Mouse (Mus musculus) Muller cell, postnatal 12 days (primary cell): ENCODE data around the gene Nipbl.

ENCODE experiments used
- DNase-seq: peaks from one replicate; pipeline ENCODE4 v3.0.0-alpha.2; 2015; ENCODE audit errors: inconsistent ontology term

Nipbl gene

DNA sequence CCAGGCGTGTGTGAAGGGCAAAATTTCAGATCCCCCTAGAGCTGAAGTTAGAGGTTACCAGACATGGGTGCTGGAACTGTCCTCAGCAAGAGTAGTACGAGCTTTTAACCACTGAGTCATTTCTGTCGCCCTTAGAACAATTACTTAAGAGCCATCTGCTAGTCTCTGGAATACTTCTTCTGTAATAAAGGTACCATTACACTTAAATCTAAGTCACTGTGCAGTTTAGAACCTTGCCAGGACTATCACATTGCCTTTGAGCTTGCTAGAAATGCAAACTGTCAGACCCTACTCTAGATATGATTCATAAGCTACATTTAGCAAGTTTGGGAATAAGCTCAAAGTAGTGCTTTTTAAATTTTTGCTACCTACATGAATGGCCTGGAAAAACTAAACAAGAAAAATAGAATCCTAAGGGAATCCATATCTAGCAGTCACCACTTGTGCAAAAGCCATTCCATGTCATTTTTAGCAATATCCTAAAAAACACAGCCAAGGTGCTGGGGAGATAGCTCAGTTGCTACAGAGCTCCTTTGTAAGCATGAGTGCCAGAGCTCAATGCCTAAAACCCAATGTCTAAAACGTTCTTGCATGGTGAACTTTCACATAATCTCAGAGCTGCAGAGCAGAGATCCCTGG, 27.6 kb downstream of the Nipbl start:
- DNase-seq = no peak

DNA sequence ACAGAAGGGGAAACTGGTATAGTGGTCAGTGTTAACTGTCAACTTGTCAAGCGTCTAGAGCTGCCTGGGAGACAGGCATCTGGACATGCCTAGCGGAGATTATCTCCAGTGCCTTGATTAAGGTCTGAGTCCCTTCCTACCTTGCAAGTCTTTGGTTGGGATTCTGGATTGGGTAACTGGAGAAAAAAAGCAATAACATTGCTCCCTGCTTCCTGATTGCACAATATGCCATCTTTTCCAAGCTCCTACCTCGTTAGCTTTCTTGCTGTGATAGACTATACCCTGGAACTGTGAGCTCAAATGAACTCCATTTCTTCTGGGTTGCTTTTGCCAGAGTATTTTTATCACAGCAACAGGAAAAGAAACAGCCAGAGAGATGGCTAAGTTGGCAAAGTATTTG, 30.9 kb downstream of the Nipbl start:
- DNase-seq = no peak

GRCm38 (mm10) chr15:8411873-8412272, 32.4 kb downstream of the Nipbl start:
- no peak for DNase-seq

- DNase-seq = no peak
Measured at GRCm38 (mm10) chr15:8411168-8411837, 33.0 kb downstream of the Nipbl start.

GRCm38 (mm10) chr15:8407082-8407481, 37.2 kb downstream of the Nipbl start:
- DNase-seq = no peak

GRCm38 (mm10) chr15:8406219-8406618, 38.0 kb downstream of the Nipbl start:
- no peak for DNase-seq

- DNase-seq = no peak
Measured at GRCm38 (mm10) chr15:8402591-8402990, 41.7 kb downstream of the Nipbl start.

DNA sequence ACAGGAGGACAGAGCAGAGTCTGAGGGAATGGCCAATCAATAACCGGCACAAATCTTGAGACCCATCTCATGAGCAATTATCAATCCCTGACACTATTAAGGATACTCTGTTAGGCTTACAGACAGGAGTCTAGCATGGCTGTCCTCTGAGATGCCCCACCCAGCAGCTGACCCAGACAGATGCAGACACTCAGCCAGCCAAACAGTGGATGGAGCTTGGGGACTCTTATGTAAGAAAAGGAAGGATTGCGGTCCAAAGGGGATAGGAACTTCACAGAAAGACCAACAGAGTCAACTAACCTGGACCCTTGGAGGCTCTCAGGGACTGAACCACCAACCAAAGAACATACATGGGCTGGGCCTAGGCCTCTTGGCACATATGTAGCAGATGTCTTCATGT, 42.7 kb downstream of the Nipbl start:
- DNase-seq = no peak

DNA sequence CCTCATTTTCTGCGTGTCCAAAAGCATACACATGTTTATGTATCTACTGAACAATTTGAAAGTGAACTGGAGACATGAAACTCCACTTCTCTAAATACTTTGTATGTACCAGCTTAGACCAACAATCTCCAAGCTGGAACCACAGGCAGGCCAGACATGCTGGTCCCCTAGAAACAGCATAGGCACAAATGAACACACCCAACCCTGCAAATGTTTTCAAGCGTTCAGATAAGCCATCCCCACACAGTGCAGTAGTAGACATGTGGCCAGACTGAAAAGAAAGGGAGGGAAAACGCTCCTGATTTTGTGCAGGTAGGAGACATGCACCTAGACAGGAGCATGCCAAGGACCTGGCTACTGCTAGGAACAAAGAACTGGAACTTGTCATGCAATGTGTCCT, 52.5 kb downstream of the Nipbl start:
- no peak for DNase-seq

DNA sequence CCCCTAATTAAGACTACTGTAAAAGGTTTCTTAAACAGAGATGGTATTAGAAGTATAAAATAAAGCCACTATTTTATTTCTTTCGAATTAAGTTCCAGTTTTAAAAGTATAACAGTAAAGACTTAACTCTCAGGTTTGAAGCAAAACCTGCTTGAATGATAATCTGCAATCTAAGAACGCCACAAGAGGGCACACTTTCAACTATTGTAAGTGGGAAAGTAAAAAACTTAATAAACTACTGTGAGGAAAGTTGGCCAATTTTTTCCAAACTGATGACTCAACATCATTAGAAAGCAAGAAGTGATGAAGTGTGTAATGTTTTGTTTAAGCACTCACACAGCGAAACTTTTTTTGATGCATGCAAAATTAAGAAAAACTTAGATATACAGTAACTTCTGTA, 62.0 kb downstream of the Nipbl start:
- peak; percentile 50 for DNase-seq

- DNase-seq = no peak
Measured at GRCm38 (mm10) chr15:8375657-8376056, 68.6 kb downstream of the Nipbl start.

DNA sequence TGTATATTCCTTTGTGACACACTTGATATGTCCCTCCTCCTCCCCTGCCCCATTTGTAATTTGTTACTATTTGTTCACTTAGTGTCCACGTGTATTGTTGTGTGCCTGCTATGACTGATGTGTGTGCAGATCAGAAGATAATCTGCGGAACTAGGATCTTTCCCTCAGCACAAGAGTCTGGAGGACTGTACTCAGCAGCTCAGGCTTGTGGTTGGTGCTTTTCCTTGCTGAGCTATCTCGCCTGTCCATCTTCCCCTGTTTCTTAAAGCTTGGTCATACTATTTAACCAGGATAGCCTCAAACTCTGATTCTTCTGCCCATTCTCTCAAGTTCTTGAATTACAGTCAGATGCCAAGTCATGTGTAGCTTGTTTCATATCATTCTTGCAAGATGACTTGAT, 69.5 kb downstream of the Nipbl start:
- DNase-seq = no peak

DNA sequence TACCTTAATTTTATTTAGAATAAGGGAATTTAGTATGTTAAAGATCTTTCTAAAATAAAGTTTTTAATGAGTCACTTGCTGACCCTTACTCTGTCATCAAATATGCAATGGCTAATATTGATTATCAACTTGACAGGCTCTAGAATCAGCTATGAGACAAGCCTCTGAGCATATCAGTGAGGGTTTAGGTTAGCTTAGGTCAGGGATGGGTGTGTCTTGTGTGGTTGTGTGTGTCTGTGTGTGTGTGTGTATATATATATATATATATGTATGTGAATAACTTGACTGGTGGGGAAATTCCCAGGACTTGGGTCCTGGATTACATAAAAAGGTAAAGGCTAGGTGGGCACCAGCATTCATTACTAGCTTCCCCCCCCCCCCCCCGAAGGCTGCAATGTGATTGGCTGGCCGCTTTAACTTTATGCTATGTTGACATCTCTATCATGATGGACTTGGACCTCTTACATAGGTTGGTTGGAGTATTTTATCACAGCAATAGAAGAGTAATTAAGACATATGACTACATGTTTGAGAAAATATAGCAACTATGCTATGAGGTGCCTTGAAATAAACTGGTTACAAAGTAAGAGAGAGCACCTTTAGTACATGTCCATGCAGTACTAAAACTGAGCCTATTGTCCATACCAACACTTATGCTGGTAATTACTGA, 97.0 kb downstream of the Nipbl start:
- DNase-seq = no peak

- no peak for DNase-seq
Measured at GRCm38 (mm10) chr15:8340596-8340995, 103.7 kb downstream of the Nipbl start.

DNA sequence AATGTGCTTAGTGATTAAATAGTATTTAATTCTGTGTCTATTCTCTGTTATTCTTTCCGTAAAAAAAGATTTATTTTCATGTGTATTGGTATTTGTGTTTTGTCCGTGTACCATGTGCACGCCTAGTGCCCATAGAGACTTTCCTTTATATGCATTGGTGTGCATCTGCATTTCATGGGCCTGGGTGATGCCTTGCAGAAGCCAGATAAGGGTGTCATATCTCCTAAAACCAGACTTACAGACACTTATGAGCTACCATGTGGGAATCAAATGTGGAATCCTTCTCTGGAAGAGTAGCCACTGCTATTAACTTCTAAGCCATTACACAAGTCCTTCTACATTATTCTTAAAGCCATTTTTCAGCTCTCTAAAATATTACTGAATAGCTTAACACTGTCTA, 112.7 kb downstream of the Nipbl start:
- no peak for DNase-seq

GRCm38 (mm10) chr15:8325629-8326028, 118.6 kb downstream of the Nipbl start:
- DNase-seq = no peak

DNA sequence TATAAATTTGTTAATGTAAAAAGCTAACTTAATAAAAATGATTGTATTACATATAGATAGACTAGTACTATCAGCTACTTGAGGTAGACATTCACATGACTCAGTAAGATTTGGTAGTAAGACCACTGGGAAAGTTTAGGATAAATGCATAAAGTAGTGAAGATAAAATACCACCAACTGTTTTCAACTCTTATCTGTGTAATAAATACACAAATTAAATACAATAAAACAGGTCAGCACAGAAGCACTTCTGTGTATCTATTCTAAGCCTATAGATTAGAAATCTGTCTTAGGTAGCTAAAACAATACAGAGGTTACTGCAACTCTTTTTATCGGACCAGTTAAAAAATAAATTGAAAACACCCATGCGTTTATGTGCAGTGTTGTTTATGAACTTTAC, 119.4 kb downstream of the Nipbl start:
- DNase-seq = no peak

- DNase-seq = no peak
Measured at GRCm38 (mm10) chr15:8324061-8324460, 120.2 kb downstream of the Nipbl start.

GRCm38 (mm10) chr15:8321491-8321890, 122.8 kb downstream of the Nipbl start:
- DNase-seq = no peak

GRCm38 (mm10) chr15:8319191-8319590, 125.1 kb downstream of the Nipbl start:
- no peak for DNase-seq

DNA sequence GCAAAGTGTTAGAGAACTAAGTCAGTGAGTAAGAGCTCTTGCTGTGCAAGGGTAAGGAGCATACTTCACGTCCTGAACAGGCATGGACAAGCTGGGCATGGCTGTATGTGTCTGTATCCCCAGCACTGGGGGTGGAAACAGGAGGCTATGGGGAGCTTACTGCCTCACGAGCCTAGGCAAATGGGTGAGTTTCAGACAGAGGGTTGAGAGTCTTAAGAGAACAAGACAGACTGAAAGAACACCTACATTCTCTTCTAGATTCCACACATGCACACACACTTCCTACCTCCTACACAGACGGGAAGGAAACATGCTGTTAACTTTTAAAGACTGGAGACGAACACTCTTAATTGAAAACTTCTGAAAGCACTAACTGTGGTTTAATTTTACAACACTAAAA, 126.9 kb downstream of the Nipbl start:
- DNase-seq = no peak

GRCm38 (mm10) chr15:8305474-8305873, 138.8 kb downstream of the Nipbl start:
- no peak for DNase-seq

DNA sequence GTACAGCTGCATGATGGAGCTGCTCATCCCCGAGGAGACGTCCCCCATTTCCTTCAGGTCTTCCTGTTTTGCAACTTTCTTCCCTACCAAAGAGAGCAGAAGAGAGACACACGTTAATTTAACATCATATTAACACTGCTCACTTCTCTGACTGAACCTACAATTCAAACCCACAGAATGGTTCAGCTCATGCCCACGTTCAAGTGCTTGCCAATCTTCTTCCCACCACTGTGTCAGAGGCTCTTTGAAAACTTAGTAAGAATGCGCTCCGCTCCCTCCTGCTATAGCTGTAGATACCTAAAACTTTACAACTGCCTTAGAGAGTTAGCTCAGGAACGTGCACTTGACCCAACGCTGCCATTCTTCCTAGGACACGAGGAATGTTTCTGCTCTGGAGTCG, 141.3 kb downstream of the Nipbl start:
- DNase-seq = no peak
